Mouse (Mus musculus) left cerebral cortex, adult 2 months (tissue): ENCODE data around the gene H2-Q2. TPM values are rescaled to one million over a fixed set of nuclear protein-coding genes. Genes with fewer than 3 reads are reported as not detected.
"Not testable (repeated sequence)": the region's sequence is repeated elsewhere in the genome, so short reads cannot be mapped to it uniquely, and the experiment has no call there.

ENCODE experiments used
- DNase-seq, 2 experiments: peaks; one replicate each; pipeline ENCODE4 v3.0.0; 2021 to 2022; ENCODE audit warnings: low spot score in 2 of 2, mixed read lengths in 1 of 2; ENCODE audit errors: extremely low spot score in 1 of 2
- H3K27ac ChIP-seq: fragments of 200-600 bp; 2 replicates; pipeline ENCODE4 v1.8.1; 2022
- H3K4me3 ChIP-seq: fragments of 200-600 bp; 2 replicates; pipeline ENCODE4 v1.8.1; 2022
- CTCF ChIP-seq: fragments of 200-600 bp; IDR thresholded peaks from 2 replicates; pipeline ENCODE4 v1.8.1; 2022; ENCODE audit warnings: antibody characterized with exemption, mild to moderate bottlenecking, moderate library complexity
- intact Hi-C: fragments of 180-260 bp; cut with DNase I; formaldehyde crosslinking; loops from one replicate; pipeline ENCODE4 v1.15.1; 2025
- total RNA-seq, 2 experiments: library from RNA; stranded (reverse); gene quantifications; 2 replicates each; pipeline ENCODE4 v1.2.3; 2021

Gene H2-Q2
- total RNA-seq, 2 experiments from 2014 or later, result 0.54 to 1.1 TPM

DNA sequence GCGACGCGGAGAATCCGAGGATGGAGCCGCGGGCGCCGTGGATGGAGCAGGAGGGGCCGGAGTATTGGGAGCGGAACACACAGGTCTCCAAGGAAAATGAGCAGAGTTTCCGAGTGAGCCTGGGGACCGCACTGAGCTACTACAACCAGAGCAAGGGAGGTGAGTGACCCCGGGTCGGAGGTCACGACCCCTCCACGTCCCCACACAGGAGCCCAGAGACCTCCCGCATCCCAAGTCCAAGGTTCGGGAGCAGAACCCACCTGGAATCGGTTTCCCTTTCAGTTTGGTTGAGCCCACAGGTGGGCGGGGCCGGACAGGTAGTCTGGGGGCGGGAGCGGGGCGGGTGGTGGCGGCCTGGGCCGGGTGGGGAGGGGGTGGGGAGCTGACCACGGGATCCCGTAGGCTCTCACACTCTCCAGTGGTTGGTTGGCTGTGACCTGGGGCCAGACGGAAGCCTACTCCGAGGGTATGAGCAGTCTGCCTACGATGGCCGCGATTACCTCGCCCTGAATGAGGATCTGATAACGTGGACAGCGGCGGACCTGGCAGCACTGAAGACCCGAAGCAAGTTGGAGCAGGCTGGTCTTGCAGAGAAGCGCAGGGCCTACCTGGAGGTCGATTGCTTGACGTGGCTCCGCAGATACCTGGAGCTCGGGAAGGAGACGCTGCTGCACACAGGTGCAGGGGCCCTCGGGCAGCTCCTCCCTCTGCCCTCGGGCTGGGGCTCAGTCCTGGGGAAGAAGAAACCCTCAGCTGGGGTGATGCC lies 852 bp downstream of the H2-Q2 start:
- intact Hi-C loops, result no loop called here
- no peak for TF ChIP-seq CTCF
- Histone ChIP-seq H3K27ac (no peak overlapping the region), H3K4me3 (peak overlapping the region; percentile 38)
- no peak for DNase-seq

DNA sequence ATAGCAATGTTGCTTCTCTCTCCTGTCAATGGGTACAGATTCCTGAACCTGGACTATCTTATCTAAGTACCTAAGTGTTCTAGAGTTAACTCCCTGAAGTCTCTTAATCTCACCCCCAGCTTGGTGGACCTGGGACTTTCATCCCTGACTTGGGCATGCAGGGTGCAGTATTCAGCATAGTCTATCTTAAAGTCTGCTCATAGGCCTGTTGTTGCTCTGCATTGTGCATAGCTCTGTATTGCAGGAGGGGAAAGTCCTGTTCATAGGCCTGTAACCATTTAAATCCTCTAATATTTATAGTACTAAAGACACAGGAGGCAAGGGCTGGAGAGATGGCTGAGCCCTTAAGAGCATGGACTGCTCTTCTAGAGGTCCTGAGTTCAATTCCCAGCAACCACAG lies 5.6 kb downstream of the H2-Q2 start:
- H3K4me3 ChIP-seq, intact Hi-C loops, DNase-seq, H3K27ac ChIP-seq: not testable (repeated sequence)

DNA sequence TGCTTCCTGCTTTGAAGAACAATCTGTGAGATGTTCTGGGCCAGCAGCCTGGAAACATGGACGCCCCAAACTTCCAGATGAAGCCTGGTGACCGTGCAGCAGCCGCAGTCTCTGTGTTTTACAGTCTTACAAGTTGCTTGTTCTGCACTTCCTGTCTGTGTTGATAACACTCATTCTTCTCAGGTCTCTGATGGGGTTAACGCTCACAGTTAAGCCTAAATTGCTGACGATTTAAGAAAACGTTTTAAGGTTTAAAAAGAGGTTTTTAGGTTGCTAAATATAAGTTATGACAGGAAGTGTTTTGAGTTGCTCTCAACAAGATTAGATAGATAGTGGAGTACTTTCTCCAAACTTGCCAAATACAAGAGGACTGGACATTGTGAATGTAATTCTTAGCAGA lies 11.2 kb downstream of the H2-Q2 start:
- H3K4me3 ChIP-seq, intact Hi-C loops, H3K27ac ChIP-seq, DNase-seq: not testable (repeated sequence)

DNA sequence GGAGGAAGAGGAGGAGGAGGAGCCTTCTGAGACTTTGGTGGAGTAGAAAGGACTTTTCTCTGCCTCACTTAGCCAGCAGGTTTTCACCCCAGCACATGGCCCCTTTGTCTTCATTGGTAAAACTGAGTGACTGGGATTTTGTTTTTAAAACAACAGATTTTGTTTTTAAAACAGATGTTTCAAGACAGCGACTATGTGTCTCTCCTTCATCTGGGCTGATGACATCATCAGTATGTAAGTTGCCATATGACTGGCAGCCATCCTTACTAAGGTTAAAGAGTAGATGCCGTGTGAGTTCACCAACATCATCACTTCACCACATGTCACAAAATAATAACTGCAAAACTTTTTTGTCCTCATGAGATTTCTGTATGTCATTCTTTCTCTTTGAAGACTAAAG lies 12.0 kb downstream of the H2-Q2 start:
- DNase-seq, result no peak
- Histone ChIP-seq H3K4me3 (no peak overlapping the region), H3K27ac (no peak overlapping the region)
- TF ChIP-seq CTCF, result no peak
- intact Hi-C loops, result loop anchor here (1.0 kb wide), 1 partner anchor 42 kb away; no protein-coding TSS in a partner anchor

DNA sequence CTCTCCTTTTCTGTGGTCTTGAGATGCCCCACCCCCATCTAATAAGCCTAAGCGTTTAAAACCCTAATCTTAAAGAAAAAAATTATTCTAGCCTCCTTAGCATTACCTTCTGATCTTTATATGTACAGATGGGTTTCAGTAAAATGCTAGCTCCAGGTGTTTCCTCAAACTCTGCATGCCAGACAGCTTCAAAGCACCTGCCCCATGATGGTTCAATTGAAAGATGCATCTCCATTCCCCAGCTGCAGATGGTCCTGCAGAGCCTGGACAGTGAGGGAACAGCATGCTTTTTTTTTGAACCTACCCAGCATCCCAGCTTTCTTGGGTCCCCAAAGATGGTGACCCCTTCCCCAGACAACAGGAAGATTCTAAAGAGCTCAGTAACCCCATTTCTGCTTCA lies 15.0 kb downstream of the H2-Q2 start:
- DNase-seq, result no peak
- intact Hi-C loops, result no loop called here
- TF ChIP-seq CTCF, result no peak
- no peak overlapping the region for H3K4me3 ChIP-seq
- H3K27ac ChIP-seq, result no peak overlapping the region

DNA sequence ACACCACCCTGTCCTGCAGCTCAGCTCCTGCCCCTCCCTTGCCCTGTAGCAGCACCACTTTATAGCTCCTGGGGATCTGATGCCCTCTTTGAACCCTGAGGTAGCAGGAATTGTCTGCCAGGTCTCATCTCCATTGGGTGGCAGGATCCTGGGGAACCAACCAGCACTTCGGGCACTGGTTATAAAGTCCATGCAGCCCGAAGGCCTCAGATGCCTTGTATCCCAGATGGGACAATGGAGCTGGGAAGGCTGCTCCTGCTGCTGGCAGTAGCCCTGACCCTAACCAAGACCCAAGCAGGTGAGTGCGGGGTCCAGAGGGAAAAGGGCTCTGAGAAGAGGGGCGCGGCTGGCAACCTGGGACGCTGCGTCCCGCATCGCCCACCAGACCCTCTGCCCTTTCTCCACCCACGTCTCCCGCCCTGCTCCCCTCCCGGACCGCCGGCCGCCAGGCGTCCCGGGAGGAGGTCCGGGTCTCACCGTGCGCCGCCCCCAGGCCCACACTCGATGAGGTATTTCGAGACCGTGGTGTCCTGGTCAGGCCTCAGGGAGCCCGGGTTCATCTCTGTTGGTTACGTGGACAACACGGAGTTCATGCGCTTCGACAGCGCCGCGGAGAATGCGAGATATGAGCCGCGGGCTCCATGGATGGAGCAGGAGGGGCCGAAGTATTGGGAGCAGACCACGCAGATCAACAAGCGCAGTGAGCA lies 16.9 kb downstream of the H2-Q2 start:
- TF ChIP-seq CTCF, result no peak
- Histone ChIP-seq H3K4me3 (0 out of 2 replicates have a peak overlapping the region, but pooled peaks have one; percentile 9), H3K27ac (no peak overlapping the region)
- DNase-seq, result no peak
- intact Hi-C loops, result no loop called here

DNA sequence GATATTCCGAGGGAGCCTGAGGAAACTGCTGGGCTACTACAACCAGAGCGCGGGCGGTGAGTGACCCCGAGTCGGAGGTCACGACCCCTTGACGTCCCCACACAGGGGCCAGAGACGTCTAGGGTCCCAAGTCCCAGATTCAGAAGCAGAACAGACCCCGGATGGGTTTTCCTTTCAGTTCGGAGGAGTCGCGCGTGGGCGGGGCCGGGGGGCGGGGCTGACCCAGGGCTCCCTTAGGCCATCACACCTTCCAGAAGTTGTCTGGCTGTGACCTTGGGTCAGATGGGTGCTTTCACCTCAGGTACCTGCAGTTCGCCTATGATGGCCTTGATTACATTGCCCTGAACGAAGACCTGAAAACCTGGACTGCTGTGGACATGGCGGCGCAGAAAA lies 17.4 kb downstream of the H2-Q2 start:
- H3K4me3 ChIP-seq, result 0 out of 2 replicates have a peak overlapping the region, but pooled peaks have one; percentile 9
- H3K27ac ChIP-seq, result no peak overlapping the region
- DNase-seq, result no peak
- TF ChIP-seq CTCF, result no peak
- intact Hi-C loops, result no loop called here

DNA sequence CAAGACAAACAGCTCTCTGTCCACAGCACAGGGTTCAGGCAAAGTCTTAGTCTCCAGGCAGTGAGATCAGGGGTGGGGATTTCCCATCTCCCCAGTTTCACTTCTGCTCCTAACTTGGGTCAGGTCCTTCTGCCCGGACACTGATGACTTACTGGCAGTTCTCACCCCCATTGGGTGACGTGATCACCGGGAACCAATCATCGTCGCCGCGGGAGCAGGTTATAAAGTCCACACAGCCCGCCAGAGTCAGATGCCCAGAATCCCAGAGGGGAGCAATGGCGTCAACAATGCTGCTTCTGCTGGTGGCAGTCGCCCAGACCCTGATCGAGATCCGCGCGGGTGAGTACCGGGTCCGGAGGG lies 37.3 kb downstream of the H2-Q2 start, which contains the start of gene H2-Q4:
Gene H2-Q4, plus strand, starts transcription at position 249 of the 360 bp plus-strand sequence.
- no peak within 1 kb of the TSS; the same call in 1 of the 2 replicates for H3K27ac ChIP-seq
- intact Hi-C loops, result no loop called here
- peak; percentile 70 to 75 for DNase-seq
- no peak for TF ChIP-seq CTCF
- peak within 1 kb of the TSS; percentile 52 for H3K4me3 ChIP-seq

DNA sequence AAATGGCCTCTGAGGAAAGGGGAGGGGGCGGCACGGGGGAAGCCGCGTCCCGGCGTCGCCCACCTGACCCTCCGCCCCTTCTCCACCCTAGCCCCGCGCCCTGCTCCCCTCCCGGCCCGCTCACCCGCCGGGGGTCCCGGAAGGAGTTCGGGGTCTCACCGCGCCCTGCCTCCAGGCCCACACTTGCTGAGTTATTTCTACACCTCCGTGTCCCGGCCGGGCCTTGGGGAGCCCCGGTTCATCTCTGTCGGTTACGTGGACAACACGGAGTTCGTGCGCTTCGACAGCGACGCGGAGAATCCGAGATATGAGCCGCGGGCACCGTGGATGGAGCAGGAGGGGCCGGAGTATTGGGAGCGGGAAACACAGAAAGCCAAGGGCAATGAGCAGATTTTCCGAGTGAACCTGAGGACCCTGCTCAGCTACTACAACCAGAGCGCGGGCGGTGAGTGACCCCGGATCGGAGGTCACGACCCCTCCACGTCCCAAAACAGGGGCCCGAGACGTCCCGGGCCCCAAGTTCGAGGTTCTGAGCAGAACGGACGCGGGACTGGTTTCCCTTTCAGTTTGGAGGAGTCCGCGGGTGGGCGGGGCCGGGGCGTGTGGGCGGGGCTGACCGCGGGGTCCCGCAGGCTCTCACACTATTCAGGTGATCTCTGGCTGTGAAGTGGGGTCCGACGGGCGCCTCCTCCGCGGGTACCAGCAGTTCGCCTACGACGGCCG lies 37.8 kb downstream of the H2-Q2 start:
- DNase-seq, result no peak
- Histone ChIP-seq H3K4me3 (peak overlapping the region; percentile 52), H3K27ac (no peak overlapping the region; the same call in 1 of the 2 replicates)
- TF ChIP-seq CTCF, result no peak
- intact Hi-C loops, result no loop called here

DNA sequence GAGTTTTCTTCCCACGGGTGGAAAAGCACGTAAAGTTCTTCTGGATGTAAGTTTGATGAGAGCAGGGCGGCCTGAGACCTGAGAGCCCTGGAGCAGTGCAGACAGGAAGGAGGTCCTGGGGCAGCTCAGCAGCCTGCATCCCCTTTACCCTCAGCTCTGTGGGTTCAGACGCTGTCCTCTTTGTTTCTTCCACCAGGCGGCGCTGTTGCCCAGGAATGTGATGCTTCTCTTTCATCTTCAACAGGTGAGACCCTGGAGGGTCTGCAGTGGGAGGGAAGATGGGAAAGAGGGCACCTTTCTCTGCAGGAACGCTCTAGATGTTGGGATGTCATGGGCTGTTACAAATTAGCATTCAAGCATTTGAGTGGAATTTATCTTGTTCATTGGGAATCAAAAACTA lies 47.8 kb downstream of the H2-Q2 start:
- DNase-seq, H3K27ac ChIP-seq, intact Hi-C loops, H3K4me3 ChIP-seq: not testable (repeated sequence)
- peak; percentile 41 for TF ChIP-seq CTCF

DNA sequence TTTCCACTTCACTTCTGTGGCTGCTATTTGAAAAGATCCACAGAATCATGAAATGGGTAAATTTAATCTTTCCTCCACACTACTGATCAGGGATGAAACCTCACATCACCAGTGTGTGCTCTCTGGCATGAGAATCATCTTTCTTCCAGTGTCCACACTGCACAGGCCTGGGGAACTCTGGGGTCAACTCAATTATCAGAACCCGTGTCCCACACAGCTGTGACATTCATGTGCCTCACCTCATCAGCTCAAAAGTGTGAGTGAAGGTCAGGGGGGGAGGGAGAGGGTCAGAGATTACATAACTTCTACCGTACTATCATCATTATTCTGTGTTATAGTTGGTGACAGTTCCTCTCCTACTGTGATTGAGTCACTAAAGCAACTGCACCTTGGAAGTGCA lies 50.6 kb downstream of the H2-Q2 start:
- H3K4me3 ChIP-seq, intact Hi-C loops, DNase-seq, H3K27ac ChIP-seq: not testable (repeated sequence)

DNA sequence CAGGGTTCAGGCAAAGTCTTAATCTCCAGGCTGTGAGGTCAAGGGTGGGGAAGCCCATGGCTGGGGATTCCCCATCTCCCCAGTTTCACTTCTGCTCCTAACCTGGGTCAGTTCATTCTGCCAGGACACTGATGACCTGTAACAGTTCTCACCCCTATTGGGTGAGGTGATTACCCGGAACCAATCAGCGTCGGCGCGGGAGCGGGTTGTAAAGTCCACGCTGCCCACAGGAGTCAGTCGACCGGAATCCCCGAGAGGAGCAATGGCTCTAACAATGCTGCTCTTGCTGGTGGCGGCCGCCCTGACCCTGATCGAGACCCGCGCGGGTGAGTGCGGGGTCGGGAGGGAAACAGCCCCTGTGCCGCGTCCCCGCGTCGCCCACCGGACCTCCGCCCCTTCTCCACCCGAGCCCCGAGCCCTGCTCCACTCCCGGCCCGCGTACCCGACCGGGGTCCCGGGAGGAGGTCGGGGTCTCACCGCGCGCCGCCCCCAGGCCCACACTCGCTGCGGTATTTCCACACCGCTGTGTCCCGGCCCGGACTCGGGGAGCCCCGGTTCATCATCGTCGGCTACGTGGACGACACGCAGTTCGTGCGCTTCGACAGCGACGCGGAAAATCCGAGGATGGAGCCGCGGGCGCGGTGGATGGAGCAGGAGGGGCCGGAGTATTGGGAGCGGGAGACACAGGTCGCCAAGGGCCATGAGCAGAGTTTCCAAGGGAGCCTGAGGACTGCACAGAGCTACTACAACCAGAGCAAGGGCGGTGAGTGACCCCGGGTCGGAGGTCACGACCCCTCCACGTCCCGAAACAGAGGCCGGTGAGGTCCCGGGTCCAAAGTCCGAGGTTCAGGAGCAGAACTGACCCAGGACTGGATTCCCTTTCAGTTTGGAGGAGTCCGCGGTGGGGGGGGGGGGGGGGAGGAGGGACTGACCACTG lies 52.1 kb downstream of the H2-Q2 start:
- DNase-seq, H3K4me3 ChIP-seq, H3K27ac ChIP-seq, intact Hi-C loops: not testable (repeated sequence)
